In genomic region chr17:93158280-93158851, GRCm38 (mm10) we compare ENCODE assay signal across 8 mouse cellular contexts. TPM values are rescaled to one million over a fixed set of nuclear protein-coding genes. Genes with fewer than 3 reads are reported as not detected.
DNase-seq lines count a peak whose midpoint lies in the region; ATAC-seq and TF ChIP-seq lines count a peak whose summit lies in the region.
"Had no signal": no experiment of that assay in that cellular context is flagged by ENCODE, and none has a peak within 500 bp of the region (broad histone marks: within the 10 kb centered on the region; RNA-seq: fewer than 3 reads in every experiment).

No protein-coding gene starts in this region.

- no peaks in the 10 kb centered on the region for H3K36me3 ChIP-seq in ES-E14 (ENCODE audit: control insufficient read depth, insufficient read depth, low read length, poor library complexity, severe bottlenecking)
- no peaks in the 10 kb centered on the region for H3K36me3 ChIP-seq in forebrain, postnatal 0 days (ENCODE audit: insufficient read depth)
- H3K36me3 ChIP-seq: limb, embryonic 12.5 days had no signal

- DNase-seq in CD4-positive helper T cell, adult 2 months (ENCODE audit: low read depth, low spot score): peak; percentile 8
- DNase-seq in ES-E14 (ENCODE audit: low read depth, low spot score): peak; percentile 63
- DNase-seq in cerebellum, adult 18-20 months: peak; percentile 47 to 49
- peak; percentile 84 for DNase-seq in forebrain, postnatal 0 days
- peak; percentile 65 for DNase-seq in layer of hippocampus, adult 11-12 months (ENCODE audit: low spot score)
- peak; percentile 38 for DNase-seq in lung, postnatal 10 days
- DNase-seq in retina, postnatal 1 day: peak; percentile 67

- H3K27ac ChIP-seq in ES-E14 (ENCODE audit: insufficient read depth, low read depth, low read length, poor library complexity, severe bottlenecking): no peak overlapping the region
- H3K27ac ChIP-seq in forebrain, postnatal 0 days (ENCODE audit: low read depth, low read length): no peak overlapping the region
- H3K27ac ChIP-seq: limb, embryonic 12.5 days had no signal

- H3K4me2 ChIP-seq in forebrain, postnatal 0 days (ENCODE audit: low read depth): no peak overlapping the region
- H3K4me2 ChIP-seq: limb, embryonic 12.5 days had no signal

- peak; percentile 60 for ATAC-seq in forebrain, postnatal 0 days

- H3K27me3 ChIP-seq in forebrain, postnatal 0 days (ENCODE audit: insufficient read depth, low read length): no peaks in the 10 kb centered on the region
- H3K27me3 ChIP-seq: limb, embryonic 12.5 days had no signal

- 32% methylated on average over 1 of the region's 1 CpGs for WGBS in forebrain, postnatal 0 days

- TF ChIP-seq CTCF in forebrain, postnatal 0 days (IDR thresholded peaks at IDR 0.05; ENCODE audit: low read depth): peak; percentile 84

- in situ Hi-C loops in ES-E14 (cut with MboI; ENCODE audit: low sequenced_read_pairs in 2 of 2, unreplicated experiment in 2 of 2): loop anchor here in 1 of 2 experiments (25.0 kb wide), 1 partner anchor 379 kb away; no protein-coding TSS in a partner anchor

- no peaks in the 10 kb centered on the region for H3K9me3 ChIP-seq in ES-E14 (ENCODE audit: control insufficient read depth, insufficient read depth, low read depth, low read length)
- no peaks in the 10 kb centered on the region for H3K9me3 ChIP-seq in forebrain, postnatal 0 days (ENCODE audit: low read length)
- H3K9me3 ChIP-seq: limb, embryonic 12.5 days had no signal

- H3K4me3 ChIP-seq in ES-E14 (ENCODE audit: insufficient read depth in 1 of 2, low read depth in 1 of 2, low read length in 2 of 2, poor library complexity in 1 of 2, severe bottlenecking in 1 of 2): no peak overlapping the region
- H3K4me3 ChIP-seq in forebrain, postnatal 0 days (ENCODE audit: low read depth, low read length): no peak overlapping the region
- H3K4me3 ChIP-seq: limb, embryonic 12.5 days had no signal

- no peak overlapping the region for H3K9ac ChIP-seq in ES-E14 (ENCODE audit: insufficient read depth, low read depth, low read length, poor library complexity, severe bottlenecking)
- no peak overlapping the region for H3K9ac ChIP-seq in forebrain, postnatal 0 days
- H3K9ac ChIP-seq: limb, embryonic 12.5 days had no signal

- H3K4me1 ChIP-seq in ES-E14 (ENCODE audit: control insufficient read depth in 2 of 2, insufficient read depth in 2 of 2, low read length in 2 of 2, poor library complexity in 1 of 2): no peaks in the 10 kb centered on the region
- no peaks in the 10 kb centered on the region for H3K4me1 ChIP-seq in forebrain, postnatal 0 days (ENCODE audit: insufficient read depth)
- H3K4me1 ChIP-seq: limb, embryonic 12.5 days had no signal

TF ChIP-seq in ES-E14, 5 proteins besides CTCF, POLR2A, EP300 and RAD21:
- peak; percentile 93 for TF ChIP-seq ZC3H11A (IDR thresholded peaks at IDR 0.05; ENCODE audit: borderline replicate concordance, low read depth, low read length)
- TF ChIP-seq MAFK (IDR thresholded peaks at IDR 0.05; ENCODE audit: insufficient read depth, low read depth, low read length): no peak
TF ChIP-seq in ES-E14: peak in this region for 1.

RNA-seq across cellular contexts. Expression of gene Adcyap1, which starts 40.5 kb away (rescaled TPM):
- total RNA-seq in ES-E14 (2012; rRNA removed): 0.18 TPM in 1 of 2 replicates, not detected in the other
- 16.7 and 31.7 TPM in 2 replicates for total RNA-seq in forebrain, postnatal 0 days (2014; rRNA removed)
- polyA plus RNA-seq in forebrain, postnatal 0 days (2015; fragmentation: Nextera tagmentation; extraction: Ambion mirVana): 11.9 and 15.2 TPM in 2 replicates

Comparison
In these comparisons a context has a peak if more than half of its experiments do, and no peak if none do; other contexts are left out.
1. DNase-seq: peak in every context shown above with its lines; median percentile 84 in forebrain, postnatal 0 days; 67 in retina, postnatal 1 day; 65 in layer of hippocampus, adult 11-12 months; 63 in ES-E14; 48 in cerebellum, adult 18-20 months; 38 in lung, postnatal 10 days; 8 in CD4-positive helper T cell, adult 2 months.
2. RNA of gene Adcyap1, which starts 40.5 kb away (total RNA-seq): 16.7 to 31.7 TPM in forebrain, postnatal 0 days; 0.18 TPM in ES-E14; every median in the first group is over 10 times any median in the second.